Mouse (Mus musculus) ES-E14 (cell line): ENCODE measurements around the gene Znfx1. TPM values are rescaled to one million over a fixed set of nuclear protein-coding genes. Genes with fewer than 3 reads are reported as not detected.

ENCODE experiments used
- DNase-seq: peaks from one replicate; pipeline ENCODE4 v3.0.0-alpha.2; 2013; ENCODE audit warnings: low read depth, low spot score
- H3K27ac ChIP-seq: 2 replicates; pipeline ENCODE4 v1.5.1; 2012; ENCODE audit warnings: low read depth, mild to moderate bottlenecking, low read length, moderate library complexity, mixed read lengths; ENCODE audit not compliant: poor library complexity, insufficient read depth, severe bottlenecking
- H3K36me3 ChIP-seq: 2 replicates; pipeline ENCODE4 v1.6.1; 2012; ENCODE audit warnings: mild to moderate bottlenecking, low read length, moderate library complexity, mixed read lengths; ENCODE audit not compliant: control insufficient read depth, poor library complexity, insufficient read depth, severe bottlenecking
- H3K4me1 ChIP-seq, 2 experiments: fragments of 150-350 bp in 1 of 2; sonication (generic) in 1 of 2; 2 replicates each; pipeline ENCODE4 v1.6.1; 2012; ENCODE audit warnings: low read length in 2 of 2, mild to moderate bottlenecking in 1 of 2, mixed read lengths in 1 of 2; ENCODE audit not compliant: control insufficient read depth in 2 of 2, insufficient read depth in 2 of 2, poor library complexity in 1 of 2
- H3K4me3 ChIP-seq, 2 experiments: fragments of 150-350 bp in 1 of 2; sonication (generic) in 1 of 2; 2 replicates each; pipeline ENCODE4 v1.5.1; 2012; ENCODE audit warnings: low read length in 2 of 2, low read depth in 1 of 2, mild to moderate bottlenecking in 1 of 2, mixed read lengths in 1 of 2; ENCODE audit not compliant: insufficient read depth in 1 of 2, poor library complexity in 1 of 2, severe bottlenecking in 1 of 2
- H3K9ac ChIP-seq: 2 replicates; pipeline ENCODE4 v1.6.1; 2012; ENCODE audit warnings: low read depth, mild to moderate bottlenecking, low read length, mixed read lengths; ENCODE audit not compliant: poor library complexity, insufficient read depth, severe bottlenecking
- H3K9me3 ChIP-seq: fragments of 150-350 bp; sonication (generic); 2 replicates; pipeline ENCODE4 v1.6.1; 2012; ENCODE audit warnings: low read depth, mild to moderate bottlenecking, low read length; ENCODE audit not compliant: control insufficient read depth, insufficient read depth
- CHD2 ChIP-seq: IDR thresholded peaks from 2 replicates; pipeline ENCODE4 v1.6.1; 2014; ENCODE audit warnings: mild to moderate bottlenecking, low read depth, low read length, inconsistent platforms
- HCFC1 ChIP-seq: IDR thresholded peaks from 2 replicates; pipeline ENCODE4 v1.6.1; 2012; ENCODE audit warnings: low read length, inconsistent platforms, borderline replicate concordance; ENCODE audit not compliant: insufficient read depth
- MAFK ChIP-seq: IDR thresholded peaks from 2 replicates; pipeline ENCODE4 v1.6.1; 2014; ENCODE audit warnings: mild to moderate bottlenecking, low read depth, low read length, inconsistent platforms; ENCODE audit not compliant: insufficient read depth
- ZC3H11A ChIP-seq: IDR thresholded peaks from 2 replicates; pipeline ENCODE4 v1.6.1; 2012; ENCODE audit warnings: low read depth, mild to moderate bottlenecking, inconsistent platforms, low read length, borderline replicate concordance
- ZNF384 ChIP-seq: IDR thresholded peaks from 2 replicates; pipeline ENCODE4 v1.6.1; 2012; ENCODE audit warnings: low read depth, low read length, inconsistent platforms
- in situ Hi-C, 2 experiments: fragments of 600-800 bp; cut with MboI; formaldehyde crosslinking; loops; one replicate each; pipeline ENCODE4 v1.15.1; 2025; ENCODE audit warnings: low sequenced_read_pairs in 2 of 2, inconsistent platforms in 1 of 2; ENCODE audit not compliant: unreplicated experiment in 2 of 2
- total RNA-seq: library from RNA; depleted of rRNA; stranded (reverse); fragments of 300-350 nt; gene quantifications from 2 replicates; pipeline ENCODE4 v1.2.3, GENCODE M21; 2012

Gene Znfx1
- total RNA-seq, 1 experiment, result 15.3 TPM

DNA sequence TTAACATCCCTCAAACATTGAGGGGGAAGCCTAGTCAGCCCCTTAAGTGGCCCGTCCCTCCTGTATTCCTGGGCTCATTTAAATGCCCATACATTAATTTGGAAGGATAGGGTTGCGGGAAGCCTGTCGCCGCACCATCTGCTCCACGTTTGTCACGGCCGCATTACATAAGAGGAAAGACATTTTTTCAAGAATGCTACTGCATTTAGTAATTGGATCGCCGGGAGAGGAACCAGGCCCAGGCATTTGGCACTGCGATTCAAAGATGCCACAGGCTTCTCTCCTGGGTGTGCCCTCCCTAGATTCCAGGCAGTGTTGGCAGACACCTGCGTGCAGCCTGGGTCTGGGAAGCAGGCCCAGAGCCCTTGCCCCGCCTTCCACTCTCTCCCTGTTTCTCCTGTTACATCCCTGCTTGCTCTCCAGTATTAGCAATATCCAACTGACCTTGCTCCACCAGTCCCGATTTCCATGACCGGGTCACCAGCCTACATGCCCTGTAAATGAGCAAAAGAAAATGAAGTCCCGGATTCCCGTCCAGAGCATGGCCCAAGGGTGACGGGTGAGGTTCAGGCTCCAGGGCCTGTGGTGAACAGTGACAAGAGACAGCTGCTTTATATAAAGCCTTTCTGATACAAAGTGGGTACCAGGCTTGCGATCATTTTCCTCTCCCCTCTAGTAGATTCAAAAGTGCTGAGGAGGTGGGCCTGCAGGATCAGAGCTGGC, 16.9 kb upstream of the Znfx1 start:
- Histone ChIP-seq H3K9me3 (no peaks in the 10 kb centered on the region), H3K27ac (no peak overlapping the region), H3K9ac (peak overlapping the region; percentile 10; the same call in 1 of the 2 replicates), H3K4me1 (peaks cover 5 to 13% of the 10 kb centered on the region in 2 experiments; a peak in 3 of 4 replicates), H3K4me3 (no peak overlapping the region), H3K36me3 (no peaks in the 10 kb centered on the region)
- in situ Hi-C loops, result loop anchor here (10.0 kb wide), 2 partner anchors 125 to 135 kb away; no protein-coding TSS in a partner anchor
- no peak for DNase-seq
- no peak for TF ChIP-seq MAFK
- TF ChIP-seq ZNF384, result no peak

DNA sequence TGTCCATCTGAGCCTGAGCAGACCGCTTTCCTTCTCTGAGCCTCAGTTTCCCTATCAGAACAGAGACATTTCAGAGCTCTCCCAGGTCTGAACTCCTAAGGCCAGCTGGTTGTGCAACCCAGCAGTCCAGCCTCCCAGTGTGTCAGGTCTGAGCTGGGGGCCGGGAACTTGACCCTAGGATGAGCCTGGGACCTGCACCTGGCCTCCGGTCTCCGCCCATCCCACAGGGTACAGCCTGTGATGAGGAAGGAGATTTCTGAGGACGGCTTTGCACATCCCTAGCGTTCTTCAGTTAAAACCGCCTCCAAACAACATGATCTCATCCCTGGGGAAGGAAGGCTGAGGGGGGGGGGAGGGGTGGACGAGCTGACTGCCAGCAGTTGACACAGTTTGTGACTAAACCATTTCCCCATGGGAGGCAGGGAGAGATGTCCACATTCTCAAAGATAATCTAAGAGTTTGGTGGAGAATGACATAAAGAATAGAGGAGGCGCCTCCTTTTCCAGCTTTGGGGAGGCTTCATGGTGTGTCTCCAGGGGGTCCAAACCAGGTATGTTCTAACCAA, 16.2 kb upstream of the Znfx1 start:
- TF ChIP-seq ZC3H11A (no peak), ZNF384 (no peak)
- peak overlapping the region; percentile 56 to 60 for H3K4me3 ChIP-seq
- H3K9ac ChIP-seq, result peak overlapping the region; percentile 29
- H3K9me3 ChIP-seq, result no peaks in the 10 kb centered on the region
- peaks cover 6 to 13% of the 10 kb centered on the region in 2 experiments for H3K4me1 ChIP-seq
- H3K36me3 ChIP-seq, result no peaks in the 10 kb centered on the region
- no peak for DNase-seq
- in situ Hi-C loops, result loop anchor here (10.0 kb wide), 2 partner anchors 126 to 136 kb away; no protein-coding TSS in a partner anchor
- H3K27ac ChIP-seq, result peak overlapping the region; percentile 38

DNA sequence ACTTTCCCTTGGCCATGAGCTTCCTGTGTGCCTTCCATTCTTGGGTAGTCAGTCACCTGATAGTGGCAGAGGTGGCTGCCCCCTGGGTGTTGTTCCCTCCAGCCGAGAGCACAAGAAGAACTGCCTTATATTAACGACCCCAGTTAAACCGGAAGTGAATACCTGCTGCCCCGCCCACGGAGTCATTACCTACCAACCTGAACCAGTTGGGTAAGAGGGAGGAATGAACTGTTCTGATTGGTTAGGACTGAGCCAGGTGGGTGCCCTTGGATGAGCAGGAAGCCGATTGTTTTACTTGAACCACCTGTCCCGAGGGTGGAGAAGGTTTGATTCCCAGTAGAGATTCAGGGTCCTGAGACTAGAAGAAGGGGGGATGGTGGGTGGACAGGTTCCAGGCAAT, 15.7 kb upstream of the Znfx1 start:
- TF ChIP-seq HCFC1 (no peak), CHD2 (no peak), ZC3H11A (no peak), MAFK (no peak), ZNF384 (no peak)
- H3K27ac ChIP-seq, result peak overlapping the region; percentile 38
- H3K9me3 ChIP-seq, result no peaks in the 10 kb centered on the region
- in situ Hi-C loops, result loop anchor here (10.0 kb wide), 2 partner anchors 126 to 136 kb away; no protein-coding TSS in a partner anchor
- H3K36me3 ChIP-seq, result no peaks in the 10 kb centered on the region
- no peak for DNase-seq
- H3K4me3 ChIP-seq, result peak overlapping the region; percentile 56 to 60
- H3K4me1 ChIP-seq, result peaks cover 6 to 16% of the 10 kb centered on the region in 2 experiments
- H3K9ac ChIP-seq, result peak overlapping the region; percentile 29

DNA sequence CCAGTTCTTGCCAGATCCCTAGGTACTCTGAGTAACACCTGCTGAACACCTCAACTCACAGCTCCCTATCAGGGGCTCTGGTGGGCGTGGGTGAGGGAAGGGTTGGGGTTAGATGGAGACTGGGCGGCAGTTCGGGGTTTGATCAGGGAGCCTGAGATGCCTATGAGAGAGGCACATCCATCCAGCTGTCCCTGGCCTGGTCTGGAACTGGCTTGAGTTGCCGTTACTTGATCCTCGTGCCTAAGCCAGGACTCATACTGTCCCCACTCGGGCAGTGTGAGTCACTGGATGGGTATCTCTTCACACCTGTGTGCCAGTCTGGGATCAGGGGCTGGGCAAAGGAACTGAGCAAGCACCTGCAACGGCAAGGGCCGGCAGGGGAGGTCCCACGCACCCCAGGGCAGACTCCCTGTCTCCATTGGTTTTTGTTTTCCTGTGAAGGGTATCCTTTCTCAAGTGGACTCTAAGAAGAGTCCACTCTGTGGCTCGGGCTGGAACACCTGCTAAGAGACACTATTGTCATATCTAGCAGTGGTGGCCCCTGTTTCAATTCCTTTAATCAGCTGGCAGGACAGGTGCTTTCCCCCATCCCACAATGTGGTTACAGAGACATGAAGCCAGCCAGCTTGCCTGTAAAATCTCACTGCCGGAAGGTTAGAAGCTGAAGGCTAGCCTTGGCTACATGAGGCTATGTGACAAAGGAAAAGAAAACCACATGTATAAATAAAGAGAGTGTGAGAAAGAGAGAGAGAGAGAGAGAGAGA, 14.6 kb upstream of the Znfx1 start:
- H3K9me3 ChIP-seq, result no peaks in the 10 kb centered on the region
- TF ChIP-seq CHD2 (no peak), ZC3H11A (no peak), ZNF384 (no peak), HCFC1 (no peak), MAFK (no peak)
- H3K4me3 ChIP-seq, result no peak overlapping the region
- H3K36me3 ChIP-seq, result no peaks in the 10 kb centered on the region
- H3K27ac ChIP-seq, result no peak overlapping the region
- peaks cover 6 to 22% of the 10 kb centered on the region in 2 experiments for H3K4me1 ChIP-seq
- no peak overlapping the region for H3K9ac ChIP-seq
- in situ Hi-C loops, result loop anchor here (10.0 kb wide), 2 partner anchors 127 to 137 kb away; no protein-coding TSS in a partner anchor
- no peak for DNase-seq
